Mouse (Mus musculus) lung, postnatal 10 days (tissue): Measurements from ENCODE around the gene Ghrhr.
A peak's percentile ranks its signal among the peaks of the same experiment; 100 is the strongest.

Experiments used
- DNase-seq: peaks from one replicate; pipeline ENCODE4 v3.0.0; 2021

Ghrhr gene

GRCm38 (mm10) chr6:55353711-55354445, 22.2 kb upstream of the Ghrhr start:
- DNase-seq, result no peak

- DNase-seq, result no peak
Observed at GRCm38 (mm10) chr6:55354456-55355117, 21.5 kb upstream of the Ghrhr start.

- DNase-seq, result no peak
Observed at GRCm38 (mm10) chr6:55355575-55355974, 20.5 kb upstream of the Ghrhr start.

- DNase-seq, result no peak
Observed at GRCm38 (mm10) chr6:55356017-55356703, 19.9 kb upstream of the Ghrhr start.

- no peak for DNase-seq
Observed at GRCm38 (mm10) chr6:55356976-55357635, 19.0 kb upstream of the Ghrhr start.

GRCm38 (mm10) chr6:55357636-55358031, 18.5 kb upstream of the Ghrhr start:
- no peak for DNase-seq

GRCm38 (mm10) chr6:55358731-55359143, 17.4 kb upstream of the Ghrhr start:
- no peak for DNase-seq

GRCm38 (mm10) chr6:55362663-55363062, 13.4 kb upstream of the Ghrhr start:
- DNase-seq, result no peak

- DNase-seq, result no peak
Observed at GRCm38 (mm10) chr6:55367126-55367525, 9.0 kb upstream of the Ghrhr start.

- no peak for DNase-seq
Observed at GRCm38 (mm10) chr6:55370831-55371230, 5.3 kb upstream of the Ghrhr start.

GRCm38 (mm10) chr6:55376511-55376910, 416 bp downstream of the Ghrhr start:
- DNase-seq, result peak; percentile 54

GRCm38 (mm10) chr6:55377461-55377860, 1.4 kb downstream of the Ghrhr start:
- DNase-seq, result no peak

GRCm38 (mm10) chr6:55379641-55380335, 3.7 kb downstream of the Ghrhr start:
- DNase-seq, result peak; percentile 65

- DNase-seq, result no peak
Observed at GRCm38 (mm10) chr6:55381966-55382365, 5.9 kb downstream of the Ghrhr start.

- DNase-seq, result peak; percentile 77
Observed at GRCm38 (mm10) chr6:55383897-55384296, 7.8 kb downstream of the Ghrhr start.

- DNase-seq, result no peak
Observed at GRCm38 (mm10) chr6:55384356-55384951, 8.4 kb downstream of the Ghrhr start.

- no peak for DNase-seq
Observed at GRCm38 (mm10) chr6:55388546-55389169, 12.6 kb downstream of the Ghrhr start.

- no peak for DNase-seq
Observed at GRCm38 (mm10) chr6:55389321-55389720, 13.2 kb downstream of the Ghrhr start.

GRCm38 (mm10) chr6:55391814-55392213, 15.7 kb downstream of the Ghrhr start:
- DNase-seq, result no peak

- DNase-seq, result peak; percentile 87
Observed at GRCm38 (mm10) chr6:55392453-55392852, 16.4 kb downstream of the Ghrhr start.

- DNase-seq, result no peak
Observed at GRCm38 (mm10) chr6:55394854-55395253, 18.8 kb downstream of the Ghrhr start.

- peak; percentile 74 for DNase-seq
Observed at GRCm38 (mm10) chr6:55396176-55396575, 20.1 kb downstream of the Ghrhr start.
